Mouse (Mus musculus): ENCODE measurements around the gene Zbtb4. TPM values are rescaled to one million over a fixed set of nuclear protein-coding genes. Genes with fewer than 3 reads are reported as not detected.

Gene Zbtb4
- polyA plus RNA-seq, 1 experiment from 2014 or later = 3.8 TPM

GRCm38 (mm10) chr11:69806378-69806777 is 40.7 kb downstream of the Zbtb4 start:
- Histone ChIP-seq H3K27ac (replicated peaks; ENCODE audit: low read depth, low read length) (no peak overlapping the region), H3K36me3 (ENCODE audit: control insufficient read depth, insufficient read depth, low read length) (no peaks in the 10 kb centered on the region), H3K9me3 (ENCODE audit: control insufficient read depth, low read length) (no peaks in the 10 kb centered on the region), H3K27me3 (ENCODE audit: control insufficient read depth, insufficient read depth, low read length) (peaks cover 24% of the 10 kb centered on the region), H3K4me2 (ENCODE audit: low read length) (no peak overlapping the region), H3K4me3 (replicated peaks; ENCODE audit: low read depth, low read length) (no peak overlapping the region), H3K9ac (replicated peaks; ENCODE audit: low read length) (no peak overlapping the region), H3K4me1 (ENCODE audit: control insufficient read depth, insufficient read depth, low read length) (peaks cover 34% of the 10 kb centered on the region)
- WGBS = 78% methylated on average over 4 of the region's 4 CpGs
- ATAC-seq (ENCODE audit: low FRiP score, low TSS enrichment) (no peak), DNase-seq (no peak)

GRCm38 (mm10) chr11:69807641-69808040 is 41.9 kb downstream of the Zbtb4 start:
- no peak for DNase-seq
- peaks cover 24% of the 10 kb centered on the region for H3K27me3 ChIP-seq (ENCODE audit: control insufficient read depth, insufficient read depth, low read length)
- no peaks in the 10 kb centered on the region for H3K36me3 ChIP-seq (ENCODE audit: control insufficient read depth, insufficient read depth, low read length)
- peaks cover 22% of the 10 kb centered on the region for H3K4me1 ChIP-seq (ENCODE audit: control insufficient read depth, insufficient read depth, low read length)
- H3K9ac ChIP-seq (replicated peaks; ENCODE audit: low read length) = no peak overlapping the region
- 86% methylated on average over 2 of the region's 2 CpGs for WGBS
- H3K9me3 ChIP-seq (ENCODE audit: control insufficient read depth, low read length) = no peaks in the 10 kb centered on the region
- no peak for ATAC-seq (ENCODE audit: low FRiP score, low TSS enrichment)
- H3K27ac ChIP-seq (replicated peaks; ENCODE audit: low read depth, low read length) = no peak overlapping the region
- H3K4me3 ChIP-seq (replicated peaks; ENCODE audit: low read depth, low read length) = no peak overlapping the region
- no peak overlapping the region for H3K4me2 ChIP-seq (ENCODE audit: low read length)

- Histone ChIP-seq H3K9ac (replicated peaks; ENCODE audit: low read length) (no peak overlapping the region), H3K4me2 (ENCODE audit: low read length) (no peak overlapping the region), H3K9me3 (ENCODE audit: control insufficient read depth, low read length) (no peaks in the 10 kb centered on the region), H3K36me3 (ENCODE audit: control insufficient read depth, insufficient read depth, low read length) (no peaks in the 10 kb centered on the region), H3K27me3 (ENCODE audit: control insufficient read depth, insufficient read depth, low read length) (peaks cover 11% of the 10 kb centered on the region), H3K4me1 (ENCODE audit: control insufficient read depth, insufficient read depth, low read length) (no peaks in the 10 kb centered on the region), H3K27ac (replicated peaks; ENCODE audit: low read depth, low read length) (no peak overlapping the region), H3K4me3 (replicated peaks; ENCODE audit: low read depth, low read length) (no peak overlapping the region)
- DNase-seq (no peak), ATAC-seq (ENCODE audit: low FRiP score, low TSS enrichment) (no peak)
Observed at GRCm38 (mm10) chr11:69810280-69810679, 44.6 kb downstream of the Zbtb4 start.

GRCm38 (mm10) chr11:69815155-69815554 is 49.4 kb downstream of the Zbtb4 start, which contains the start of gene Gm39566:
TSS of gene Gm39566 (minus strand) at chr11:69815298.
- Histone ChIP-seq H3K4me2 (ENCODE audit: low read length) (no peak within 1 kb of the TSS), H3K4me3 (replicated peaks; ENCODE audit: low read depth, low read length) (no peak within 1 kb of the TSS), H3K27me3 (ENCODE audit: control insufficient read depth, insufficient read depth, low read length) (no peaks in the 10 kb centered on the region), H3K36me3 (ENCODE audit: control insufficient read depth, insufficient read depth, low read length) (no peaks in the 10 kb centered on the region), H3K4me1 (ENCODE audit: control insufficient read depth, insufficient read depth, low read length) (no peaks in the 10 kb centered on the region), H3K27ac (replicated peaks; ENCODE audit: low read depth, low read length) (no peak within 1 kb of the TSS), H3K9ac (replicated peaks; ENCODE audit: low read length) (no peak within 1 kb of the TSS), H3K9me3 (ENCODE audit: control insufficient read depth, low read length) (0 out of 2 replicates have a peak, but pooled peaks cover 7% of the 10 kb centered on the region)
- ATAC-seq (ENCODE audit: low FRiP score, low TSS enrichment) = no peak
- 58% methylated on average over 10 of the region's 10 CpGs for WGBS
- DNase-seq = no peak

GRCm38 (mm10) chr11:69816520-69816919 is 50.8 kb downstream of the Zbtb4 start:
- DNase-seq (no peak), ATAC-seq (ENCODE audit: low FRiP score, low TSS enrichment) (no peak)
- Histone ChIP-seq H3K4me3 (replicated peaks; ENCODE audit: low read depth, low read length) (no peak overlapping the region), H3K27me3 (ENCODE audit: control insufficient read depth, insufficient read depth, low read length) (no peaks in the 10 kb centered on the region), H3K27ac (replicated peaks; ENCODE audit: low read depth, low read length) (no peak overlapping the region), H3K9me3 (ENCODE audit: control insufficient read depth, low read length) (0 out of 2 replicates have a peak, but pooled peaks cover 7% of the 10 kb centered on the region), H3K4me2 (ENCODE audit: low read length) (no peak overlapping the region), H3K36me3 (ENCODE audit: control insufficient read depth, insufficient read depth, low read length) (no peaks in the 10 kb centered on the region), H3K9ac (replicated peaks; ENCODE audit: low read length) (no peak overlapping the region), H3K4me1 (ENCODE audit: control insufficient read depth, insufficient read depth, low read length) (no peaks in the 10 kb centered on the region)
- 92% methylated on average over 12 of the region's 12 CpGs for whole genome bisulfite sequencing

GRCm38 (mm10) chr11:69818365-69818764 is 52.7 kb downstream of the Zbtb4 start, which contains the start of gene Spem2:
TSS of gene Spem2 (minus strand) at chr11:69818465.
- no peaks in the 10 kb centered on the region for H3K36me3 ChIP-seq (ENCODE audit: control insufficient read depth, insufficient read depth, low read length)
- DNase-seq (no peak), ATAC-seq (ENCODE audit: low FRiP score, low TSS enrichment) (no peak)
- H3K4me1 ChIP-seq (ENCODE audit: control insufficient read depth, insufficient read depth, low read length) = no peaks in the 10 kb centered on the region
- H3K27me3 ChIP-seq (ENCODE audit: control insufficient read depth, insufficient read depth, low read length) = no peaks in the 10 kb centered on the region
- H3K9me3 ChIP-seq (ENCODE audit: control insufficient read depth, low read length) = 0 out of 2 replicates have a peak, but pooled peaks cover 7% of the 10 kb centered on the region
- no peak within 1 kb of the TSS for H3K9ac ChIP-seq (replicated peaks; ENCODE audit: low read length)
- WGBS = 80% methylated on average over 2 of the region's 2 CpGs
- no peak within 1 kb of the TSS for H3K4me3 ChIP-seq (replicated peaks; ENCODE audit: low read depth, low read length)
- no peak within 1 kb of the TSS for H3K27ac ChIP-seq (replicated peaks; ENCODE audit: low read depth, low read length)
- no peak within 1 kb of the TSS for H3K4me2 ChIP-seq (ENCODE audit: low read length)

GRCm38 (mm10) chr11:69818871-69819270 is 53.2 kb downstream of the Zbtb4 start:
- 93% methylated on average over 8 of the region's 8 CpGs for WGBS

GRCm38 (mm10) chr11:69822080-69822479 is 56.4 kb downstream of the Zbtb4 start, which contains the start of gene Spem1:
TSS of gene Spem1 (minus strand) at chr11:69822180.
- Histone ChIP-seq H3K9ac (replicated peaks; ENCODE audit: low read length) (no peak within 1 kb of the TSS), H3K27ac (replicated peaks; ENCODE audit: low read depth, low read length) (no peak within 1 kb of the TSS), H3K9me3 (ENCODE audit: control insufficient read depth, low read length) (0 out of 2 replicates have a peak, but pooled peaks cover 7% of the 10 kb centered on the region), H3K4me1 (ENCODE audit: control insufficient read depth, insufficient read depth, low read length) (no peaks in the 10 kb centered on the region), H3K27me3 (ENCODE audit: control insufficient read depth, insufficient read depth, low read length) (no peaks in the 10 kb centered on the region), H3K4me2 (ENCODE audit: low read length) (no peak within 1 kb of the TSS), H3K36me3 (ENCODE audit: control insufficient read depth, insufficient read depth, low read length) (peaks cover 33% of the 10 kb centered on the region), H3K4me3 (replicated peaks; ENCODE audit: low read depth, low read length) (no peak within 1 kb of the TSS)
- ATAC-seq (ENCODE audit: low FRiP score, low TSS enrichment) (no peak), DNase-seq (no peak)
- 87% methylated on average over 3 of the region's 3 CpGs for WGBS

More at GRCm38 (mm10) chr11:69818871-69819270, 53.2 kb downstream of the Zbtb4 start:
- DNase-seq (no peak), ATAC-seq (ENCODE audit: low FRiP score, low TSS enrichment) (no peak)
- no peaks in the 10 kb centered on the region for H3K4me1 ChIP-seq (ENCODE audit: control insufficient read depth, insufficient read depth, low read length)
- H3K4me3 ChIP-seq (replicated peaks; ENCODE audit: low read depth, low read length) = no peak overlapping the region
- 0 out of 2 replicates have a peak, but pooled peaks cover 7% of the 10 kb centered on the region for H3K9me3 ChIP-seq (ENCODE audit: control insufficient read depth, low read length)
- H3K4me2 ChIP-seq (ENCODE audit: low read length) = no peak overlapping the region
- no peak overlapping the region for H3K9ac ChIP-seq (replicated peaks; ENCODE audit: low read length)
- H3K27ac ChIP-seq (replicated peaks; ENCODE audit: low read depth, low read length) = no peak overlapping the region
- H3K36me3 ChIP-seq (ENCODE audit: control insufficient read depth, insufficient read depth, low read length) = peaks cover 1% of the 10 kb centered on the region
- no peaks in the 10 kb centered on the region for H3K27me3 ChIP-seq (ENCODE audit: control insufficient read depth, insufficient read depth, low read length)

- WGBS = 83% methylated on average over 2 of the region's 2 CpGs
- H3K9ac ChIP-seq (replicated peaks; ENCODE audit: low read length) = no peak overlapping the region
- H3K4me3 ChIP-seq (replicated peaks; ENCODE audit: low read depth, low read length) = no peak overlapping the region
- no peak for ATAC-seq (ENCODE audit: low FRiP score, low TSS enrichment)
- H3K9me3 ChIP-seq (ENCODE audit: control insufficient read depth, low read length) = no peaks in the 10 kb centered on the region
- no peaks in the 10 kb centered on the region for H3K4me1 ChIP-seq (ENCODE audit: control insufficient read depth, insufficient read depth, low read length)
- peaks cover 47% of the 10 kb centered on the region for H3K36me3 ChIP-seq (ENCODE audit: control insufficient read depth, insufficient read depth, low read length)
- DNase-seq = no peak
- H3K4me2 ChIP-seq (ENCODE audit: low read length) = no peak overlapping the region
- no peak overlapping the region for H3K27ac ChIP-seq (replicated peaks; ENCODE audit: low read depth, low read length)
- no peaks in the 10 kb centered on the region for H3K27me3 ChIP-seq (ENCODE audit: control insufficient read depth, insufficient read depth, low read length)
Observed at GRCm38 (mm10) chr11:69823456-69823855, 57.7 kb downstream of the Zbtb4 start.
